Mouse (Mus musculus): Measurements from ENCODE around the gene Amh.
A peak's percentile ranks its signal among the peaks of the same experiment; 100 is the strongest.
"Not testable (repeated sequence)": the region's sequence is repeated elsewhere in the genome, so short reads cannot be mapped to it uniquely, and the experiment has no call there.

The Amh gene

DNA sequence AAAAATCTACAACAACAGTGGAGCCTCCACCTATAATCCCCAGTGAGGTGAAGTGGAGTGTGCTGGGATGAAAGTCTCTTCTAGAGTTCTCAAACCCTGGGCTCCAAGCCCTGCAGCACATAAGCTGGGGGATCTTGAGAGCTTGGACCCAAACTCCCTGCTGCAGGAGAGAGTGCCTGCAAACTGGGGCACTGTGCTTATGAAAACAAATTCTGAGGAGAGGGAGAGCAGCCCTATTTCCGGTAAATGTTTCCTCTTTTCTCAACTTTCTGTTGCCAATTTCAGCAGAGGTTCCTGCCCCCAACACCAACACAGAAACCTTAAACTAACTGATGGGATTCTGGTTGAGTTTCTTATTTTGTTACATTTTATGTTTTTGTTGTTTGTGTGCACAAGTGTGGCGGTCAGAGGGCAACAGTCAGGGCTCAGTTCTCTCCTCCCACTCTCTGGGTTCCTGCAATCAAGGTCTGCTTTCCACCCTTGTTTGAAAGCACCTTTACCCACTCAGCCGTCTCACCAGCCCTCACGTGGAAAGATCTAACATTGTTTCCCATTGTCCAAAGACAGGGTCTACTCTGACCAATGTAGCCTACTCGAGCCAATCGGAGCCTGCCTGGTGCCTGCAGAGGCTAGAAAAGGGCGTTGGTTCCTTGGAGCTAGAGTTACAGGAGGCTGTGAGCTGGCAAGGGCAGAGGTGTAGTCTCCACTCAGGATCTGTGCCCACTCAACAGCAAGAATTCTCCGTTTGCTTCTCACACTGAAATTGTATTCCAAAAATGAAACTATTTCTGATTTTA is 19.0 kb downstream of the Amh start:
- H3K27me3 ChIP-seq (ENCODE audit: control insufficient read depth, insufficient read depth, low read length, poor library complexity, severe bottlenecking): no peaks in the 10 kb centered on the region
- DNase-seq (ENCODE audit: low read depth, low spot score): peak; percentile 57
- no peaks in the 10 kb centered on the region for H3K36me3 ChIP-seq (ENCODE audit: control insufficient read depth, insufficient read depth, low read length, poor library complexity, severe bottlenecking)

DNA sequence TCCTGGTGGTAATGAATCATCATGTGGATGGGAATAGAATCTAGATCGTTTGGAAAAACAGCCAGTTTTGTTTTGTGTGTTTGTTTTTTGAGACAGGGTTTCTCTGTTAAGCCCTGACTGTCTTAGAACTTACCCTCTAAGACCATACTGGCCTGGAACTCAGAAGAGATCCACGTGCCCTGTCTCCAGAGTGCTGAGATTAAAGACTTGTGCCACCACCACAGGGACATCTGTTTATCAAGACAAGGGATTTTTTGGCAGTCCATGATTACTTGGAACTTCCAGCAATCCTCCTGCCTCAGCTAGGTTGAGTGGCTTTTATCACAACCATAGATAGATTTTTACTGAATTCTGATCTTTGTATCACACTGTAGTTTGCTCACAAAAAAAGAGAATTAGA is 19.8 kb downstream of the Amh start:
- no peak for DNase-seq (ENCODE audit: low read depth, low spot score)
- Histone ChIP-seq H3K36me3 (ENCODE audit: control insufficient read depth, insufficient read depth, low read length, poor library complexity, severe bottlenecking) (peaks cover 2% of the 10 kb centered on the region; the same call in 1 of the 2 replicates), H3K27me3 (ENCODE audit: control insufficient read depth, insufficient read depth, low read length, poor library complexity, severe bottlenecking) (no peaks in the 10 kb centered on the region)

DNA sequence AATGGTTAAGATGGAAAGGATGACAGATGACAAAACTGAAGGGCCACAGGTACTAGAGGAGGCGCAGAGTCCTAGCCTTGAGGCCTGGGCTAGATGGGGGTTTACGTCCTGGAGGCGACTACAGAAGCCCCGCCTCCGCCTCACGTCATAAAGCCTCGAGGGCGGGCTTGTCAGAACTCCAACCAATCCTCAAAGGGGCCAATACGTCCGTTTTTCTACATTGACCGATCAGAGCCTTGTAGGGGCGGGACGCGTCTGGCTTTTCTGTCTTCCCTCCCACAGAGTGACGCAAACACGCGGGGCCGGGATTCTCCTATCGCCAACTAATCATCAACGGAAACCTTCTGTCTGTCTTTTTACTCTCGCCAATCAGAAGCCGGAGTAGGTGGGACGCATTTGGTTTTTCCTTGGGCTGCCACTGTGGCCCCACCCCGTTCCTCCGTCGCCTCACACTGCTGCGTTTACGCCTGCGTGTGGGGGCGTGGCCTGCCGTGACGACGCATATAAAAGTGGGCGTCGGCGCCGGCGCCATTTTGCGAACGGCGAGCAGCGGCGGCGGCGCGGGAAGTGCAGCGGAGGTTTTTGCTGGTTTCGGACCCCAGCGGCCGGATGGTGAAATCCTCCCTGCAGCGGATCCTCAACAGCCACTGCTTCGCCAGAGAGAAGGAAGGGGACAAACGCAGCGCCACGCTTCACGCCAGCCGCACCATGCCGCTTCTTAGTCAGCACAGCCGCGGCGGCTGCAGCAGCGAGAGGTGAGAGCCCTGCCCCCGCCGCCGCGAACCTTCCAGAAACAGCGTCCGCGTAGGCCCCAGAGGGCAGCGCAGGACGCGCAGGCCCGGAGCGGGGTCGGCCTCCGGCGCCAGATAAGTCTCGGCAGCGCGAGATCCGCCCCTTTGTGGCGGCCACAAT is 21.4 kb downstream of the Amh start, which contains the start of gene Oaz1:
TSS of gene Oaz1 (plus strand) at position 506 of the 912 bp plus-strand sequence.
- H3K27me3 ChIP-seq (ENCODE audit: control insufficient read depth, insufficient read depth, low read length, poor library complexity, severe bottlenecking): no peaks in the 10 kb centered on the region
- peaks cover 2% of the 10 kb centered on the region; the same call in 1 of the 2 replicates for H3K36me3 ChIP-seq (ENCODE audit: control insufficient read depth, insufficient read depth, low read length, poor library complexity, severe bottlenecking)
- peak; percentile 99 for DNase-seq (ENCODE audit: low read depth, low spot score)

DNA sequence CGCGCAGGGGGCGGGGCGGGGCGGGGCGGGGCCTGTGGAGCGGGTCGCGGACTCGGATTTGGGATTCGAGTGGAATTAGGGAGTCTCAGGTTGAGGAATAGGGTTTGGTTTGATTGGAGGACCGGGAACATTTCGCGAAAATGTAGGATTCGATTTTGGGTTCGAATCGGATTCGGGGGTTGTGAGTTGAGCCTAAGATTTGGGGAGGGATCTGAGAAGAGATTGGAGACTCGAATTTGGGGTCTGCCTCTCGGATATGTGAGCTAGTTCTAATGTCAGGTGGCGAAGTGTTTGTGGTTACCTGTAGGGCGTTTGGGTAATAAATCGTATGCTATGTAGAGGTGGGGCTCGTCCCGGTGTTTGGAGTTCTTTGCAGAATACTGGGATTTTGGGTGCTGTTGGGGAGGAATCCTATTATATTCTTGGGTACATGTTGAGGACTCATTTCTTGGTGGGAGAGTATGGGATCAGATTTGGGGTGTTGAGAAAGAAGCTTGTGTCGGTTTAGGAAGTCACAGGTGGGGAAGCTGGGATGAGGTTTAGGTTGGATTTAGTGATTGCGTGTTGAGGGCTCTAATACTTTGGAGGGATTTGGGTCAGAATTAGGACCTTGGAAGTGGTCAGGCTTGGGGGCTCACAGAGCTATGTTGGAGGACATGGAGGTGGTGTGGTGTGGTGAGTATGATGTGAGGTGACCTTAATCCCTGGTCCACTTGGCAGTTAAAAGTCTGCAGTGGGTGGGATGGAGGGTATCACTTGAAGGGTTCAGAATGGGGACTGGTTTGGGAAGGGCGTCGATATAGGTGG is 22.2 kb downstream of the Amh start:
- no peak for DNase-seq (ENCODE audit: low read depth, low spot score)
- peaks cover 2% of the 10 kb centered on the region; the same call in 1 of the 2 replicates for H3K36me3 ChIP-seq (ENCODE audit: control insufficient read depth, insufficient read depth, low read length, poor library complexity, severe bottlenecking)
- no peaks in the 10 kb centered on the region for H3K27me3 ChIP-seq (ENCODE audit: control insufficient read depth, insufficient read depth, low read length, poor library complexity, severe bottlenecking)

DNA sequence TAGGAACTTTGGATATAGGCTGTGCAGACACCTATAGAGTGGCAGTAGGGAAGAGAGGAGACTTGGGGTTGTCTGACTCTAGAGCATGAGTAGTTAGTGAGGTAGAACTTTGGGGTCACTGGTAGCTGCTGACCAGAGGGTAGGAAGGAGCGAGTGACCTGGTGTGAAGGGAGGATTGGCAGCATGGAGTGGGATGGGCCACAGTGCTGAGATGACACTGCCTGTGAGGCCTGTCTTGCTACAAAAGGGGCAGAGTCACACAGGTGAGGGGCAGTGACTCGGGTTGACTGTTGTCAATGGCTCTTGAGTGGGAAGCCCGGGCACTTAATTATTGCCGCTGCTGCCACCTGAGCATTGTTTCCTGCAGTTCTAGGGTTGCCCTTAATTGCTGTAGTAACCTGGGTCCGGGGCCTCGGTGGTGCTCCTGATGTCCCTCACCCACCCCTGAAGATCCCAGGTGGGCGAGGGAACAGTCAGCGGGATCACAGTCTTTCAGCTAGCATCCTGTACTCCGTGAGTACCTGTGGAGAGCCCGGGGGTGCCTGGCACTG is 22.9 kb downstream of the Amh start:
- peaks cover 2% of the 10 kb centered on the region; the same call in 1 of the 2 replicates for H3K36me3 ChIP-seq (ENCODE audit: control insufficient read depth, insufficient read depth, low read length, poor library complexity, severe bottlenecking)
- H3K27me3 ChIP-seq (ENCODE audit: control insufficient read depth, insufficient read depth, low read length, poor library complexity, severe bottlenecking): no peaks in the 10 kb centered on the region

DNA sequence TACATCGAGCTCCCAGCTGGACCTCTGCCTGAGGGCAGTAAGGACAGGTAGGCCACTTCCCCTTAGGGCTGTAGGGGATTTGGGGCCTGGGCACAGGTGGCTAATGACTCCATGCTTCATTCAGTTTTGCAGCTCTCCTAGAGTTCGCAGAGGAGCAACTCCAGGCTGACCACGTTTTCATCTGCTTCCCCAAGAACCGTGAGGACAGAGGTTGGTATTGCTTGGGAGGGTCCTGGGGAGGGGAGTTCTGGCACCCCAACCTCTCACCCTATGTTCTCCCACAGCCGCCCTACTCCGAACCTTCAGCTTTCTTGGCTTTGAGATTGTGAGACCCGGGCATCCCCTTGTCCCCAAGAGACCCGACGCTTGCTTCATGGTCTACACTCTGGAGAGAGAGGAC is 23.5 kb downstream of the Amh start:
- not testable (repeated sequence) for H3K36me3 ChIP-seq (ENCODE audit: control insufficient read depth, insufficient read depth, low read length, poor library complexity, severe bottlenecking); H3K27me3 ChIP-seq (ENCODE audit: control insufficient read depth, insufficient read depth, low read length, poor library complexity, severe bottlenecking); DNase-seq (ENCODE audit: low read depth, low spot score)

More for the DNA sequence above, 22.9 kb downstream of the Amh start:
- DNase-seq (ENCODE audit: low read depth, low spot score): no peak

DNA sequence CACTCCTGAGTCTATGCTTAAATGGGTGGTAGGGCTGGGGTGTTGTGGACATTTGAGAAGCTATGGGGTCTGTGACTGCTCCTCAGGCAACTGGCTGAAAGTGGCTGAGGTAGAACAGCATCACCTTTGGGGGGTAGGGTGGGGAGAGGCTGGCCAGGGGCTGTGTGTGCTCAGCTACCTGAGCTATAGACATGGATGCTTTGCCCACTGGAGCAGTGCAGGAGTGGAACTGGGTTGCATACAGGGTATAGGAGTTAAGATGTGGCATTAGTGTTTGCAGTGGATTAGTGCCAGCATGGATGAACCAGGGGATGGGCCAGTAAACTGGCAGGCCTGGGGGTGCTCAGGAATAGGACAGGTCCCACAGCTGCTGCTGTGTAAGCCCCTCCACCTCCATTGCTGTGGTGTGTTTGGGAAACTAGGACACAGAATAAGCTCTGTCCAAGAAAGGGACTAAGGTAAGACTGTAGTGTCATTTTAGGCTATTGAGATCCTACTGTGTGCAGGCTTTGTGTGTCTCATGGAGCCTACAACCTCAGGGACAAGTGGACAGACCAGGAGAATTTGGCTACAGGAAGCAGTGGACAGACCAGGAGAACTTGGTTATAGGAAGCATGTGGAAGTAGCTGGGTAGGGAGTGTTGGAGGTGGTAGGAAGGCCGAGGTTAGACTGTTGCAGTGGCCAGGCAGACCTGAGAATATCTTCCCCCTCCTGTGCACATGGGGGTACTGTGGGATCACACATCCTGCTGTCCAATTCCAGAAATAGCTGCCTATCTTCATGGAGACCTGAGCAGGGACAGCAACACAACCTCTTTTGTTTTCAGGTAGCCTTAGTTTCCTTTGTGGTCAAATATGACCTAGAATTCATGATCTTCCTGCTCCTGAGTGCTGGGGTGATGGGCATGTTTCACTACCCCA is 24.6 kb downstream of the Amh start:
- DNase-seq (ENCODE audit: low read depth, low spot score): no peak
- H3K36me3 ChIP-seq (ENCODE audit: control insufficient read depth, insufficient read depth, low read length, poor library complexity, severe bottlenecking): peaks cover 2% of the 10 kb centered on the region; the same call in 1 of the 2 replicates
- H3K27me3 ChIP-seq (ENCODE audit: control insufficient read depth, insufficient read depth, low read length, poor library complexity, severe bottlenecking): no peaks in the 10 kb centered on the region

DNA sequence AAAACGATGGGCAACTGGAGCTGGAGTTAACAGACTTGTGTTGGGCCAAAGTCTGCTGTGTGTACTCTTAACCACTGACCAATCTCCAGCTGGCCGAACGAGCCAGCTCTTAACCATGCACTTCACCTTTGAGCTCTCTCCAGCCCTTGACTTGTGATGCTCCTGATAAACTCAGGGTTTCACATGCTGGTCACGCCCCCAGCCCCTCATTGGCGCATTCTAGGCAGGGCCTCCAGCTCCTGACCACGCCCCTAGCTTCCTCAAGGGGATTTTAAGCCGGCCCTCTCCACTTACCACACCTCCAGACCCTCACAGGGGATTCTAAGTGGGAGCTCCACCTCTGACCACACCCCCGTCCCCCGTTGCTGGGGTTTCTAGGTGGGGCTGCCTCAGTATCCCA is 26.1 kb downstream of the Amh start:
- Histone ChIP-seq H3K36me3 (ENCODE audit: control insufficient read depth, insufficient read depth, low read length, poor library complexity, severe bottlenecking) (peaks cover 2% of the 10 kb centered on the region; the same call in 1 of the 2 replicates), H3K27me3 (ENCODE audit: control insufficient read depth, insufficient read depth, low read length, poor library complexity, severe bottlenecking) (no peaks in the 10 kb centered on the region)
- DNase-seq (ENCODE audit: low read depth, low spot score): peak; percentile 54

DNA sequence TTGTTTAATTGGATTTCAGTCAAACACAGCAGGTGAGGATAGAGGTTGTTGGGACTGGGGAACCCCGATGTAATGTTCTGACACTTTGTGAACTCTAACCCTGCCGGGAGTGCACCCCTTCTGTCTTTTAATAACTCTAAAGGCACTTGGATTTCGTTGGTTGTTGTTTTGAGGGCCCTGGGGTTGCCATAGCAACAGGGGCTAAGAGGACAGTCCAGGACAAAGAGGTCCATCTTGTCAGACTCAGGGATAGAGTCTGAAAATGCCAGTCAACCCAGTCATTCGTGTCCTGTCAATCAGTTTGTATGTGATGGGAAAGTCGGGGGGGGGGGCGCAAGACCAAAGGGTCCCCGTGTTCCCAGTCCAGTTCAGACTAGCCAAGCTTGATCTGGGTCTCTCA is 27.8 kb downstream of the Amh start:
- Histone ChIP-seq H3K36me3 (ENCODE audit: control insufficient read depth, insufficient read depth, low read length, poor library complexity, severe bottlenecking) (peaks cover 2% of the 10 kb centered on the region; the same call in 1 of the 2 replicates), H3K27me3 (ENCODE audit: control insufficient read depth, insufficient read depth, low read length, poor library complexity, severe bottlenecking) (no peaks in the 10 kb centered on the region)
- no peak for DNase-seq (ENCODE audit: low read depth, low spot score)

DNA sequence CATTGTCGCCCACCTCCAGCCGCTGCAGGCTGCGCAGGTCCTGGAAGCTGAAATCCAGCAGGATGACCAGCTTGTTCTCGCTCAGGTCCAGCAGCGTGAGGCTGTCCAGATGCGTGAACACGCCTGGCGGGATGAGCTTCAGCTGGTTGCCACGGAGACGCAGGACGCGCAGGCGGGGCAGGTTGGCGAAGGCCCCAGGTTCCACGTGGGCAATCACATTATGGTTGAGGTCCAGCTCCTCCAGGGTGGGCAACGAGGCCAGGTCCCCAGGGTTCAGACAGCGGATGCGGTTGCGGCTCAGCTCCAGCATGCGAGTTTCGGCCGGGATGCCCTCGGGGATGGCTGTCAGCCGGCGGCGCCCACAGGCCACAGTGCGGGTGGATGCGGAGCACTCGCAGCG is 30.6 kb downstream of the Amh start:
- no peaks in the 10 kb centered on the region for H3K36me3 ChIP-seq (ENCODE audit: control insufficient read depth, insufficient read depth, low read length, poor library complexity, severe bottlenecking)
- H3K27me3 ChIP-seq (ENCODE audit: control insufficient read depth, insufficient read depth, low read length, poor library complexity, severe bottlenecking): no peaks in the 10 kb centered on the region; the same call in 1 of the 2 replicates
- no peak for DNase-seq (ENCODE audit: low read depth, low spot score)

DNA sequence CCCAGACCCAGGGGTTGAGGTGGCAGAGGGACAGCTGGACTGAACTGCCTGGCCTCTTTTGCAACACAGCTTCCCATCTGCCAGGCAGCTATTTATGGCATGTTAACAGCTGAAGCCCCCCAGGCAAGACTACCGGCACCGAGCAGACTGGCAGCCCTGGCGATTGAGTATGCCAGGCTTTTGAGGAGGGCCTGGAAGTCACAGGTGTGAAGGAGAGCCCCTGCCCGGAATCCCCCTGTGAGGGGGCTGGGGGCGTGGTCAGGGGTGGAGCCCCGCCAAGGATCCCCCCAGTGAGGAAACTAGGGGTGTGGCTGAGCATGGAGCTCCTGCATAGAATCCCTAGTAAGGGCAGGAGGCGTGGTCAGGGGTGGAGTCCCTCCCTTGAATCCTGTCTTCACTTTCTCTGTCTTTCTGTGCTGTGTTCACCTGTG is 31.9 kb downstream of the Amh start:
- no peaks in the 10 kb centered on the region for H3K36me3 ChIP-seq (ENCODE audit: control insufficient read depth, insufficient read depth, low read length, poor library complexity, severe bottlenecking)
- H3K27me3 ChIP-seq (ENCODE audit: control insufficient read depth, insufficient read depth, low read length, poor library complexity, severe bottlenecking): no peaks in the 10 kb centered on the region; the same call in 1 of the 2 replicates
- DNase-seq (ENCODE audit: low read depth, low spot score): no peak

DNA sequence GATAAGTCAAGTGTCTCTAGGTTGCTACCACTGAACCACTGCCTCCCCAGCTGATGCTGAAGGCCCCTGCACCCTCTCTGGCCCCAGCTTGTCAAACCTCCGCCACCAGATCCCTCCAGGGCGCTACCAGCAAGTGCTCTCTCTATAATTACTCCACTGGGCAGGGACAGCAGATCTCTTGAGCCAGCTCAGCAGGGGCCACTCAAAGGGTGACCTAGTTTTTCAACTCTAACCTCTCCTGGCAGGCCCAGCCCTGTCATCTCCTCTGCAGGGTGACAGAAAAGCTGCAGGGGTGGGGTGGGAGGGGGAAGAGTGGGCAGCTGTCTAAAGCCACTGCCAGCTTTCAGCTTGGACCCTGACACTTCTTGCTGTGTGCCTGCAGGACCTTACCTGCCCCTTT is 32.8 kb downstream of the Amh start:
- Histone ChIP-seq H3K27me3 (ENCODE audit: control insufficient read depth, insufficient read depth, low read length, poor library complexity, severe bottlenecking) (no peaks in the 10 kb centered on the region; the same call in 1 of the 2 replicates), H3K36me3 (ENCODE audit: control insufficient read depth, insufficient read depth, low read length, poor library complexity, severe bottlenecking) (no peaks in the 10 kb centered on the region)
- DNase-seq (ENCODE audit: low read depth, low spot score): no peak

DNA sequence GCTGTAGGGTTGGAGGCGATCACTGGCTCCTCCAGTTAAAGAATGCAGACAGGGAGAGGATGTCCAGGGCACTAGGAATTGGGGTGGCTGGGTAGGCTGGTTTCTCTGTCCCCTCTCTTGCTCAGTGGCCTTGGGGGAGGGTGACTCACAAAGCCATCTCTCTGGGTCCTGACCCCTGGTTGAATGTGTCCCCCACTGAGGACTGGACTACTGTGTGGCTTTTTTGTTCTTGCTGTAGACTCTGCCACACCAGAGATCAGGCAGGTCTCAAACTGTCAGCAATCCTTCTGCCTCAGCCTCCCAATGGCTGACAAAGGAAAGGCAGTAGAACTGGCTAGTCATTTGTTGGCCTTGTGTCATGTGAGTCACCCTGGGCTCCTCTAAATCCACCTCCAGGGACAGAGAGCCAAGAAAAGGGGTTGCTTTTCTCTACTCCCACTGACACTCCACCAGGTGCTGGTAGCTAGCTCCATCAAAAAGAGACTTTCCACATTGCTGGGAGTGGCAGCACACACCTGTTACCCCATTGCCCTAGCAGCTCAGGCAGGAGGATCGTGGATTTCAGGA is 33.4 kb downstream of the Amh start:
- Histone ChIP-seq H3K27me3 (ENCODE audit: control insufficient read depth, insufficient read depth, low read length, poor library complexity, severe bottlenecking) (no peaks in the 10 kb centered on the region; the same call in 1 of the 2 replicates), H3K36me3 (ENCODE audit: control insufficient read depth, insufficient read depth, low read length, poor library complexity, severe bottlenecking) (no peaks in the 10 kb centered on the region)
- no peak for DNase-seq (ENCODE audit: low read depth, low spot score)
